Mouse (Mus musculus) common myeloid progenitor, adult 5-6 weeks (primary cell): ENCODE measurements around the gene Rhno1. TPM values are rescaled to one million over a fixed set of nuclear protein-coding genes. Genes with fewer than 3 reads are reported as not detected.

Source experiments
- ATAC-seq: replicated peaks from 2 replicates; pipeline ENCODE4 v1.8.0; 2016; ENCODE audit warnings: low read depth, mild to moderate bottlenecking, moderate TSS enrichment, inconsistent platforms; ENCODE audit not compliant: poor library complexity, severe bottlenecking
- total RNA-seq: library from RNA; stranded (forward); fragments of 200-1000, 187-1606 nt; gene quantifications from 2 replicates; pipeline ENCODE4 v1.2.3, GENCODE M21; 2017

Rhno1 gene
- total RNA-seq, 1 experiment from 2014 or later: 43.8 TPM

GRCm38 (mm10) chr6:128364721-128365120, 2.0 kb upstream of the Rhno1 start:
- ATAC-seq: no peak

- peak; percentile 4; the same call in 1 of the 2 replicates for ATAC-seq
Observed at GRCm38 (mm10) chr6:128363007-128363825, 505 bp upstream of the Rhno1 start.

GRCm38 (mm10) chr6:128361901-128362300, 810 bp downstream of the Rhno1 start:
- no peak for ATAC-seq

DNA sequence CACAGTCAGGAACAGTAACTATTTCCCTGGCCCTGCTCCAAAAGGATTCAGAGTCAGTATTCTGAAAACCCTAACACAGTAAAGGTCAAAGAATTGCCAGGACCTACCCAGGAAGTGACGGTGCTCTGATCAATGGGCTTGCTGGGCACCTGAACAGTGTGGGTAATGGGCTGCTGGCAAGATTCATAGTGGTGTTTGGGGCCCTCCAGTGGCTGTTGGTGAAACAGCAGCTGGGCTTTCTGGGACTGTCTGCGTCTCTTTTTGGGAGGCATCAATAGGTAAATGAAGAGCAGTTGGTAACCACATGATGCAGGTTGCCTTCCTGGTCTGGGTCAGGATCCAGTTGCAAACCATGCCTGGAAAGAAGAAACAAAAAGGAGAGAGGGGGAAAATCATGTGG, 3.7 kb downstream of the Rhno1 start:
- peak; percentile 20; the same call in 1 of the 2 replicates for ATAC-seq

- ATAC-seq: peak; percentile 97
Observed at GRCm38 (mm10) chr6:128355726-128356416, 6.8 kb downstream of the Rhno1 start, which contains the start of gene Tulp3. TSS of gene Tulp3 (minus strand) at chr6:128355851.

GRCm38 (mm10) chr6:128355201-128355681, 7.5 kb downstream of the Rhno1 start:
- ATAC-seq: peak; percentile 4; the same call in 1 of the 2 replicates

- ATAC-seq: no peak
Observed at GRCm38 (mm10) chr6:128354140-128354539, 8.6 kb downstream of the Rhno1 start.

- no peak for ATAC-seq
Observed at GRCm38 (mm10) chr6:128349711-128350110, 13.0 kb downstream of the Rhno1 start.

- ATAC-seq: no peak
Observed at GRCm38 (mm10) chr6:128346782-128347181, 15.9 kb downstream of the Rhno1 start.

- peak; percentile 94 for ATAC-seq
Observed at GRCm38 (mm10) chr6:128345623-128346022, 17.1 kb downstream of the Rhno1 start.

DNA sequence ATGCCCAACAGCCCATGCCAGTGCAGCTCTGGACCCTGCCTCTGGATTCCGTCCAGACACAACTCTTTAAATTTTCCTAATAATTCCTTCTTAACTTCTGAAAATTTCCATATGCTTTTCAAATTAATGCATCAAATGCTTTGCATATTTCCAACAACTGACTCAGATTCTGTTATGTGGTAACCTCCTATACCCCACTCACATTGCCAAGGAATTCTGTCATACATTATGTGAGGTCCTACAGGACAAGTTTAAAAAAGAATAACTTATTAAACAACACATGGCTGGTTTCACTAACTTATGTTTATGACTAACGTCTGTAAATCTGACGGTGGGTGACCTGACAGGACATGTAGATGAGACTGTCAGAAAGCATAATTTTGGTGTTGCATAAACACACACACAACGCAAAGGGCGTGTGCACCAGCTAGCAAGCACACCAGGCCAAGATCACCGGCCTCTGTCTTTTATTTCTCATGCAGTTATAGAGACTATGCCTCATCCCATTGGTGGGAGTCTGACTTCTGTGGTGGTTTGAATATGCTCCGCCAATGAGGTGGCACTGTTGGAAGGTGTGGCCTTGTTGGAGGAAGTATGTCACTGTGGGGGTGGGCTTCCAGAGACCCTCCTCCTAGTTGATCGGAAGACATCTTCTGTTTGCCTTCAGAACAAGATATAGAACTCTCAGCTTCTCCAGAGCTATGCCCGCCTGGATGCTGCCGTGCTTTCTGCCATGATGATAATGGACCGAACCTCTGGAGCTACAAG, 20.6 kb downstream of the Rhno1 start:
- ATAC-seq: no peak

DNA sequence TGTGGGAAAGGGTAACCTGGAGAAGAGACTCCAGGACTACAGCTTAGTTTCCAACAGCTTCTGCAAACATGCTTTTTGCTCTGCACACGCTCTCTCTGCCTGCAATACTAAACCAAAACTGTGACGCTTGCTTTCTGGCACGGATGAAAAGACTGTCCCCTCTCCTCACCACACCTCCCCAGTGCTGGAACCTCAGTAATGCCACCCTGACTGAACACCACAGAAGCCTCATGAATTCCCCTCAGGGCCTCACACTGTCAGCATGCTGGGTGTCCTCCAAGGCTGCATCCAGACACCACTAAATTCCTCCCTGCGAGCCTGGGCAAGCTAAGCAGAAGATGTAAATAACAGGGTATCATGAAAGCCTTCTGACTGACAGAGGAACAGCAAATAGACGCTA, 23.8 kb downstream of the Rhno1 start:
- ATAC-seq: no peak

DNA sequence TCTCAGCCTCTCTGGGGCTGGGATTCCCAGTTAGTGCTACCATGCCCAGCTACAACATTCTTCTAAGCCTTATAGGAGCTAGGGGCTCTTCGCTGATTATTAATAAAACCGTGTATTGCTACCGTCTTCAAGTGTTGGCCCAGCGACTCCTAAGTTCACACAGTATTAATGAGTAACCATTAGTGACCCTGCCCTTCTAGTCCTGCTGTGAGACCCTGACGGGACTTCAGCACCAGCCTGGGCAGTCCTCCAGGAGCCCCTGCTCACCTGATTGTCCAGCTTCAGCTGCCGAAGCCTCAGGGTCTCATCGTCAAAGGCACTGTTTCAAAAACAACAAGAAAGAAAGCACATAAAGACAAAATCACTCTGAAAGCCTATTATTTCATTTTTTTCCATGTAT, 25.2 kb downstream of the Rhno1 start:
- no peak for ATAC-seq

DNA sequence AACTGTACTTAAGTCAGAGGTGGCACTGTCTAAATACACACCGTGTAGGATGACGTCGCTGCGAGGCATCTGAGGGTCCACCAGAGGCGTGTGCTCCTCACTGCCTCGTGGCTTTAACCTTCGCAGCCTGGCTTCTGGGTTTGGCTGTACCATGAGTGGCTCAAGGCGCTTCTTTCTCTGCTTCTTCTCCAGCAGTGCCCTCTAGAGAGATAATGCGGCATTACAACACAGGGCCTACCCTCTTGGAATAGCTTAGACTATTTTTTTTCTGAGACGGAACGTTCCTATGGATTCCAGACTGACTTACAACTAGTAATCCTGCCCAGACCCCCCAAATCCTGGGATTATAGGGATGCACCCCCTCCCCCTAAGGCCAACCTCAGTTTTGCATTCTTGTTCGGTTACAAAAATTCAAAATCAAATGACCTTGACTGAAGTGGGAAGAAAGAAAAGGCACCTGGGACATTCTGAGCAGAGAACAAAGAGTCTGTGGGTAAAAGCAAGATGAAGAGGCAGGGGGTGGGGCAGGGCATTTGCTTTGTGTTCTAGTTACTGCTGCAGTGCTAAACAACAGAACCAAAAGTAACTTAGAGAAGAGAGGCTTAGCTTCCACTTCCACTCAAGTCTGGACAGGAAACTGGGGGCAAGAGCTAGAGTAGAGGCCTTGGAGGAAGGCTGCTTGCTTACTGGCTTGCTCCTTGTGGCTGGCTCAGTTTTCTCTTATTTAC, 28.1 kb downstream of the Rhno1 start:
- ATAC-seq: peak; percentile 96

DNA sequence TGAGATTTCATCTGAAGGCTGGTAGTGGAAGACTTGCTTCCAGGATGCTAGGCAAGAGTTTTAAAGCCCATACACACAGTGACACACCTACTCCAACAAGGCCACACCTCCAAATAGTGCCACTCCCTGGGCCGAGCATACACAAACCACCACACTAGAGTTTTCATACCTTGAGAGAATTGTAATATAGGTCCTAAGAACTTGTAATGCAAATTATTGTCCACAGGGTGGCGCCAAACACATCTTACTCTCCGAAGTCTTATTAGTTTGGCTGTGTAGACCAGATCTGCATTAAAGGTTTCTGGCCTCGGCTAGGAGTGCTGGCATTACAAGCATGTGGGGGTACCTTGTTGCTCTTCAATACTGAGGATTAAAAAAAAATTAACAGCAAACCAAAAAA, 44.4 kb downstream of the Rhno1 start:
- ATAC-seq: peak; percentile 92

DNA sequence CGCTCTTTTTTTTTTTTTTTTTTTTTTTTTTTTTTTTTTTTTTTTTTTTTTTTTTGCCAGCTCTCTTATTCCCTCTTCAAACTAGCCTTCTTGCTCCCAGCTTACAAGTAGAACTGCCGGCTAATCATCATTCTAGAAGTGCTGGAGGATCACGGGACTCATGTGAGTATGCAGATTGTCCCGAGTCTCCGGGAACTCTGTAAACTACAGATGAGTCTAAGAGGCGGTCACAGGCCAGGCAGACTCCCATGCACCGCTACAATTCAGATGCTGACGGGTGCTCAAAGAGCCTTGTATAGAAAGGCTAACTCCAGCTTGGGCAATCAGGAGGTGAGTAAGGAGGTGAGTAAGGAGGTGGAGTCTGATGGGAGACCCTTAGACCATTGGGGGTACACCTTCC, 47.1 kb downstream of the Rhno1 start:
- ATAC-seq: no peak

DNA sequence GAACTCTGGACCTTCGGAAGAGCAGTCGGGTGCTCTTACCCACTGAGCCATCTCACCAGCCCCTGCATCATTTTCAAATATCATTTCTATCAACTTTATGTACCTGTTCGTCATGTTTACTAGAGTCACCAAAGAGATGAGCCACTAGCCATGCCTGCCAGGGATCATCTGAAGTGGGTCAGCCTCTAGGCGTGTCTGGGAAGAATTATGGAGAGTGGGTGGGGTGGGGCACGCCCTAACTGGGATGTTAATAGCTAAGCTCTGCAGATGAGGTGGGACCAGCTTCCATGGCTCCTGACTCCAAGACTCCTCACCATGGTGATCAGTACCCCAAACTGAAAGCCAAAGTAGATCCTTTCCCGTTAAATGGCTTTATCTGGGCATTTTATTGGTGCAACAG, 47.9 kb downstream of the Rhno1 start:
- ATAC-seq: no peak

DNA sequence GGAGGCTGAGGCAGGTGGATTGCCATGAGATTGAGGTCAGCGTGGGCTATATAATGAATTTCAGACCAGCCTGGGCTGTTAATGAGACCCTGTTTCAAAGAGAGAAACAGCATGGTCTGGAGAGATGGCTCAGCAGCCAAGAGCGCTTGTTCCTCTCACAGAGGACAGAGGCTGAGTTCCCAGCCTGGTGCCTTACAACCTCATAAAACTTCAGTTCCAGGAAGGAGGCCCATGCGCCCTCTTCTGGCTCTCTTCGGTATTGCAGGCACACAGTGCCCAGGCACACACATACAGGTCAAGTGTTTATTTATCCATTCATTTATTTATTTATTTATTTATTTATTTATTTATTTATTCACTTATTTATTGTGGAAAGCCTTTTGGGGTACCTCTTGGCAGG, 54.4 kb downstream of the Rhno1 start:
- peak; percentile 91 for ATAC-seq
